Mouse (Mus musculus): Measurements from ENCODE around the gene Mettl4. TPM values are rescaled to one million over a fixed set of nuclear protein-coding genes. Genes with fewer than 3 reads are reported as not detected.
"Not testable (repeated sequence)": the region's sequence is repeated elsewhere in the genome, so short reads cannot be mapped to it uniquely, and the experiment has no call there.

Mettl4 gene
- polyA plus RNA-seq (2012; ENCODE audit: insufficient read depth, insufficient read length, missing spikeins), result 10.1 and 10.3 TPM in 2 replicates

- peak within 1 kb of the TSS; percentile 89 for H3K27ac ChIP-seq (ENCODE audit: insufficient read depth, low read depth, low read length)
- H3K4me3 ChIP-seq (ENCODE audit: insufficient read depth, low read length), result peak within 1 kb of the TSS; percentile 80
- TF ChIP-seq POLR2A (IDR thresholded peaks at IDR 0.05; ENCODE audit: borderline replicate concordance, low read depth, low read length), result no peak
- TF ChIP-seq CTCF (IDR thresholded peaks at IDR 0.05; ENCODE audit: low read depth, low read length), result no peak
- H3K4me1 ChIP-seq (ENCODE audit: control insufficient read depth, insufficient read depth, low read length), result no peaks in the 10 kb centered on the region; the same call in 1 of the 2 replicates
These were observed at the start of gene Mettl4 for GRCm38 (mm10) chr17:94749466-94750135. TSS of gene Mettl4 (minus strand) at chr17:94750019.

- no peaks in the 10 kb centered on the region for H3K4me1 ChIP-seq (ENCODE audit: control insufficient read depth, insufficient read depth, low read length)
- H3K4me3 ChIP-seq (ENCODE audit: insufficient read depth, low read length), result no peak overlapping the region
- H3K27ac ChIP-seq (ENCODE audit: insufficient read depth, low read depth, low read length), result no peak overlapping the region
- no peak for TF ChIP-seq CTCF (IDR thresholded peaks at IDR 0.05; ENCODE audit: low read depth, low read length)
- no peak for TF ChIP-seq POLR2A (IDR thresholded peaks at IDR 0.05; ENCODE audit: borderline replicate concordance, low read depth, low read length)
These were observed 29.2 kb upstream of the Mettl4 start for GRCm38 (mm10) chr17:94778871-94779482.

DNA sequence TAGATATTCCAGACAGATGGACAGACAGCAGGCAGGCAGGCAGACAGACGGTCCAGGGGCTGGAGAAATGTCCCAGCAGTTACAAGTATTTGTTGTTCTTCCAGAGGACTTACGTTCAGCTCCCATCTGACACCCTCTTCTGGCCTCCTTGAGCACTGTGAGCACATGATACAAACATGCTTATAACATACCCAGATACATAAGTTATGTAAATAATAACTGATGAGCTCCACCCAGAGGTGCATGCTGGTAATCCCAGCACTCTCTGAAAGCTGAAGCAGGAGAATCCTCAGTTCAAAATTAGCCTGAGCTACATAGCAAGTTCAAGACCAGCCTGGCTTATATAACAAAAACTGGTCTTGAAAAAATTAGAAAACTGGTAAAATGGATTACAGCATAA is 18.7 kb upstream of the Mettl4 start:
- no peaks in the 10 kb centered on the region for H3K4me1 ChIP-seq (ENCODE audit: control insufficient read depth, insufficient read depth, low read length)
- TF ChIP-seq CTCF (IDR thresholded peaks at IDR 0.05; ENCODE audit: low read depth, low read length), result no peak
- no peak for TF ChIP-seq POLR2A (IDR thresholded peaks at IDR 0.05; ENCODE audit: borderline replicate concordance, low read depth, low read length)
- no peak overlapping the region for H3K4me3 ChIP-seq (ENCODE audit: insufficient read depth, low read length)
- no peak overlapping the region for H3K27ac ChIP-seq (ENCODE audit: insufficient read depth, low read depth, low read length)

- H3K27ac ChIP-seq (ENCODE audit: insufficient read depth, low read depth, low read length), result no peak overlapping the region
- no peak overlapping the region for H3K4me3 ChIP-seq (ENCODE audit: insufficient read depth, low read length)
- H3K4me1 ChIP-seq (ENCODE audit: control insufficient read depth, insufficient read depth, low read length), result no peaks in the 10 kb centered on the region
- TF ChIP-seq CTCF (IDR thresholded peaks at IDR 0.05; ENCODE audit: low read depth, low read length), result no peak
- TF ChIP-seq POLR2A (IDR thresholded peaks at IDR 0.05; ENCODE audit: borderline replicate concordance, low read depth, low read length), result no peak
These were observed 14.9 kb upstream of the Mettl4 start for GRCm38 (mm10) chr17:94764711-94765110.

- H3K4me1 ChIP-seq (ENCODE audit: control insufficient read depth, insufficient read depth, low read length), result no peaks in the 10 kb centered on the region
- H3K27ac ChIP-seq (ENCODE audit: insufficient read depth, low read depth, low read length), result no peak overlapping the region
- TF ChIP-seq POLR2A (IDR thresholded peaks at IDR 0.05; ENCODE audit: borderline replicate concordance, low read depth, low read length) (no peak), CTCF (IDR thresholded peaks at IDR 0.05; ENCODE audit: low read depth, low read length) (no peak)
- H3K4me3 ChIP-seq (ENCODE audit: insufficient read depth, low read length), result no peak overlapping the region
These were observed 14.2 kb upstream of the Mettl4 start for GRCm38 (mm10) chr17:94764011-94764410.

DNA sequence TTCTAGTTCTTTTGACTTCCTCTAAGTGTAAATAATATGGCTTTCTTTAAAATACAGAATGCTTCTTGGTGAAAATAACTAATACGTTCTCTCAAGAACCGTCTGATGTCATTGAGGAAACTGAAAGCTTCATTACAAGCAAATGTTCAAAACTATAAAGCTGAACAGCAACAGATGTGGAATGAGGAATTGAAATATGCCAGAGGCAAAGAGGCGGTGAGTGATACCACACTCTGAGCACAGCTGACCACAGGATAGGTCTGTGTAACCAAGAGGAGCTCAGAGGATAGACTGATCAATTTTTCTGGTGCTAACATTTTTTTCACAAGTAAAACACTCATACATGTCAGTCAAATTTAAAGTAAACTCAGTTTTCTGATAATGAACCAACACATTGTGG is 12.6 kb upstream of the Mettl4 start:
- Histone ChIP-seq H3K27ac (ENCODE audit: insufficient read depth, low read depth, low read length) (no peak overlapping the region), H3K4me1 (ENCODE audit: control insufficient read depth, insufficient read depth, low read length) (no peaks in the 10 kb centered on the region)
- no peak for TF ChIP-seq POLR2A (IDR thresholded peaks at IDR 0.05; ENCODE audit: borderline replicate concordance, low read depth, low read length)
- no peak for TF ChIP-seq CTCF (IDR thresholded peaks at IDR 0.05; ENCODE audit: low read depth, low read length)

DNA sequence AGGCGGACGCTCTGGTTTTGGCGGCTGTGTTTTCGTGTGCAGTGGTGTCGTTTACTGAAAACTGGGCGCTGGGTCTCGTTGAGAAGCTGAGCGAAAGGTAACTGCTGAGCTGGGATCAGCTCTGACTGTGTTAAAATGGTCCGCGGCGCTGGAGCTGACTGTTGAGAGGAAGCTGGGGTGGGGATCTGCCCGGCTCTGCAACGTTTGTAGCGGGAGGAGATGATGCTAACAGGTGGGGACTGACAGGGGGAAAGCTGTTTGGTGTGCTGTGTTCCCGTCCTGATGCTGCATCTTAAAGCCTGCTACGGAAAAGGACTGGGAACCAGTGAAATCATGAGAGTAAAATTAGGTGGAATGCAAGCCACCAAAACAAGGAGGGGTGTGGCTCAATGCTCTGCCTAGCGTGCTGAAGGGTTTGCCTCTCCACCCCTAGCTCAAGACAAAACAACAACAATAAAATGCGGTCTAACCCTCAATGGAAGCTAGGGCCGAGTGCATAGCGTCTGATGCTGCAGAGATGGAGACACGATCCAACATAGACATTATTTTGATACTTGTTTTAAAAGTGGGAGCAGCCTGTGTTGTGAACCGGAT is 414 bp upstream of the Mettl4 start:
- TF ChIP-seq CTCF (IDR thresholded peaks at IDR 0.05; ENCODE audit: low read depth, low read length), result no peak
- 0 out of 2 replicates have a peak, but pooled peaks have one; percentile 31 for TF ChIP-seq POLR2A (IDR thresholded peaks at IDR 0.05; ENCODE audit: borderline replicate concordance, low read depth, low read length)
- no peaks in the 10 kb centered on the region; the same call in 1 of the 2 replicates for H3K4me1 ChIP-seq (ENCODE audit: control insufficient read depth, insufficient read depth, low read length)
- no peak overlapping the region for H3K27ac ChIP-seq (ENCODE audit: insufficient read depth, low read depth, low read length)
- H3K4me3 ChIP-seq (ENCODE audit: insufficient read depth, low read length), result peak overlapping the region; percentile 80

More for the DNA sequence above, 12.6 kb upstream of the Mettl4 start:
- H3K4me3 ChIP-seq (ENCODE audit: insufficient read depth, low read length), result no peak overlapping the region

DNA sequence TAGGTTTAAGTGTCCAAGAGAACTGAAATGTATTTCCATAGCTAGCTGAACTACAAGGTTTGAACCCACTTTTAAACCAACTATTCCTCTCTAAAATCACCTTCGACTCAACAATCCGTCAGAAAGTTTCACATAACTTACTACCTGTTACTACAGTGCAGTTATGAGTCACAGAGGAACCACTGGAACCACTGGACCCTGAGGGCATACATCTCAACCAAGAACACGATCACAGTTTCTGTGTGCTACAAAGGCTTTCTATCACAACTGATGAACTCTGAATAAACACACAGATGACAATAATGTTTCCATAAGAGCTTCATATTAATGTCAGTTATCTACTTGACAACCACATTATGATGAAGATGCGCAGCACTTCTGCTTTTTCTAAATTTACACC is 11.6 kb downstream of the Mettl4 start:
- TF ChIP-seq CTCF (IDR thresholded peaks at IDR 0.05; ENCODE audit: low read depth, low read length), result no peak
- no peak for TF ChIP-seq POLR2A (IDR thresholded peaks at IDR 0.05; ENCODE audit: borderline replicate concordance, low read depth, low read length)
- H3K4me3 ChIP-seq (ENCODE audit: insufficient read depth, low read length), result no peak overlapping the region
- H3K27ac ChIP-seq (ENCODE audit: insufficient read depth, low read depth, low read length), result no peak overlapping the region
- peaks cover 8% of the 10 kb centered on the region for H3K4me1 ChIP-seq (ENCODE audit: control insufficient read depth, insufficient read depth, low read length)

DNA sequence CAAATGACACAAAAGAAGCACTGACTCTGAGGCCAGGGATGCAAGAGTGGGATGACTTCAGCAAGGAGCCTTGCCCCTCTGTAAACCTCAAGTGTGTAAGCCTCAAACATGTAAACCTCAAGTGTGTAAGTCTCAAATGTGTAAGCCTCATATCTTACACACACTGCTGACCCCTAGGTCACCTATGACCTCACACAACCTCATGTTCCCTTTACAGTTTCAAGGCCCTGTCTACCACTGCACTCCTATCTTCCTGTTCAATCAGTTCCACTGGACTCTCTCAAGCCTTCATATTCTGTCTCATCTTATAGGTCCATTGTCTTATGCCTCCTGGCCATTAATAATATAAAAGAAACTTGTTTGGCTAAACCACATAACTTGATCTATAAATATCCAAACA is 13.9 kb downstream of the Mettl4 start:
- TF ChIP-seq POLR2A (IDR thresholded peaks at IDR 0.05; ENCODE audit: borderline replicate concordance, low read depth, low read length), result no peak
- no peak for TF ChIP-seq CTCF (IDR thresholded peaks at IDR 0.05; ENCODE audit: low read depth, low read length)
- H3K4me1 ChIP-seq (ENCODE audit: control insufficient read depth, insufficient read depth, low read length), result peaks cover 8% of the 10 kb centered on the region
- H3K27ac ChIP-seq (ENCODE audit: insufficient read depth, low read depth, low read length), result no peak overlapping the region
- H3K4me3 ChIP-seq (ENCODE audit: insufficient read depth, low read length), result no peak overlapping the region

GRCm38 (mm10) chr17:94735437-94735836 is 14.4 kb downstream of the Mettl4 start:
- Histone ChIP-seq H3K4me3 (ENCODE audit: insufficient read depth, low read length) (no peak overlapping the region), H3K4me1 (ENCODE audit: control insufficient read depth, insufficient read depth, low read length) (peaks cover 8% of the 10 kb centered on the region), H3K27ac (ENCODE audit: insufficient read depth, low read depth, low read length) (no peak overlapping the region)
- TF ChIP-seq CTCF (IDR thresholded peaks at IDR 0.05; ENCODE audit: low read depth, low read length) (no peak), POLR2A (IDR thresholded peaks at IDR 0.05; ENCODE audit: borderline replicate concordance, low read depth, low read length) (no peak)

- not testable (repeated sequence) for H3K4me1 ChIP-seq (ENCODE audit: control insufficient read depth, insufficient read depth, low read length); H3K4me3 ChIP-seq (ENCODE audit: insufficient read depth, low read length); H3K27ac ChIP-seq (ENCODE audit: insufficient read depth, low read depth, low read length)
These were observed 19.4 kb downstream of the Mettl4 start for GRCm38 (mm10) chr17:94730416-94730815.
